Mouse (Mus musculus) left cerebral cortex, adult 18-20 months (tissue): ENCODE data around the gene Gpr157. TPM values are rescaled to one million over a fixed set of nuclear protein-coding genes. Genes with fewer than 3 reads are reported as not detected.
A peak's percentile ranks its signal among the peaks of the same experiment; 100 is the strongest.

Source experiments
- DNase-seq, 2 experiments: peaks; one replicate each; pipeline ENCODE4 v3.0.0; 2021 to 2022; ENCODE audit warnings: low spot score in 2 of 2, mixed read lengths in 1 of 2
- total RNA-seq, 2 experiments: library from RNA; stranded (reverse); gene quantifications; 2 replicates each; pipeline ENCODE4 v1.2.3; 2021

Gene Gpr157
- total RNA-seq, 2 experiments from 2014 or later: 1.4 to 2.0 TPM

DNA sequence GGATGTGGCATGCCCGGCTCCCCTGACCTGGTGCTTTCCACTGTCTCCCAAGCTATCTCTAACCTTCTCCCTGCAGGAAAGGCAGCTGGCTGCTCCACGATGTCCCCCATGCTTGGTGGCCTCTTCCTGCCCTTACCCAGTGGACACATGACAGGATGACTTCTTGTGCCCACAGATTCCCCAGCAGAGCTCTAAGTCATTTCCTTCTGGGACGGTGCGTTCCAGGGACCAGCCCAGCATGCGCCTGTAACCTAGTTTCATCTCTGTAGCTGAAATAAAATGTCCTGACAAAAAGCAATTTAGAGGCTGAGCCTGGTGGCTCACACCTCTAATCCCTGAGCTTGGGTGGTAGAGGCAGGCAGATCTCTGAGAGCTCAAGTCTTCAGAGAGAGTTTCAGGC, 19.5 kb downstream of the Gpr157 start:
- no peak for DNase-seq

DNA sequence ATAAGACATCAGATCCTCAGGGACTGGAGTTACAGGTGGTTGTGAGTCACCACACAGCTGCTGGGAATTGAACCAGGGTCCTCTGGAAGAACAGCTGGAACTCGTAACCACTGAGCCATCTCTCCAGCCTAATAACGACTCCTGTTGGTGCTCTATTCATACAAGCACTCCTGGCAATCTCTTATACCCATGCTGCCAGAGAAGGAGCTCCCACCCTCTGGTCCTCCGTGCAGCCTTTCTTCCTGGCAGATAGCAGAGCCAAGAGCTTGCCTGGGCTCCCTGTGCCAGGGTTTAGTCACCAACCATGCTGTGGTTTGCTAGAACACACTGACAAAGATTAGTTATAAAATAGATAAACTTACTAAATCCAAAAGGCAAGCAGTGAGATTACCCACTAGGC, 22.5 kb downstream of the Gpr157 start:
- DNase-seq: no peak

DNA sequence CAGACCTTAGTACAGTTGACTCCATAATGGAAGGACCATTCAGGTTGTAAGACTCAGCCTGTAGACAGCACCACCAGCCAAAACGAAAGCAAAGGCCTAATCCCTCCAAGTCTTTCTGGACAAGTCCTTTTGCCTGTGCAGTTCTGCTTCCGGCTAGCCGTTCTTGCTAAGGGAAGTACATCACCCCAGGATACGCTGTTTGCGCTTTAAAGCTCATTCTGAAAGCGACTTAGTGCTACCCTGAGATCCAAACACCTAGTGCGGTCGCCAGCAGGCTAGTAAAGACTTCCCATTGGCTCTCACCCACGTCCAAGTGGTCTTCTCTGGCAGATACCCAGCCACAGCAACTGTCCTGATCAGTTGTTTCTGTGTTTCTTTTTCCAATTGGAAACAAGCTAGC, 23.2 kb downstream of the Gpr157 start:
- DNase-seq: no peak

DNA sequence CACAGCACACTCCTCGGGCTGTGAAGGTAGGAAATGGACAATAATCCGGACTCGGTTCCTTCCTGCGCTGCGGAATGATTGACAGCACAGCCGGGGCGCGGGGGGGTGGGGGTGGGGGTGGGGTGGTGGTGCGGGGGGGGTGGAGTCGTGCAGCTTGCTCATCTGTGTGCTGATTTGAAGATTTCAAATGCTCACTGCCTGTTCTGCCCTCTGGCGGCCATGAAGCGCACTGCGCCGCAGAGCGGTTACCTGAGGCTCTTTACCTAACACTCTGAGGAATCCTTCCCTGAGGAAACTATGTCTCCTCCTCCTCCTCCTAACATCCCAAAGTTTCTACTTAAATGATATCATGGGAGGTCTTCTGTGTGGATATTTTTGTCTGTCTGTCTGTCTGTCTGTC, 25.7 kb downstream of the Gpr157 start:
- DNase-seq: peak; percentile 69 to 75

DNA sequence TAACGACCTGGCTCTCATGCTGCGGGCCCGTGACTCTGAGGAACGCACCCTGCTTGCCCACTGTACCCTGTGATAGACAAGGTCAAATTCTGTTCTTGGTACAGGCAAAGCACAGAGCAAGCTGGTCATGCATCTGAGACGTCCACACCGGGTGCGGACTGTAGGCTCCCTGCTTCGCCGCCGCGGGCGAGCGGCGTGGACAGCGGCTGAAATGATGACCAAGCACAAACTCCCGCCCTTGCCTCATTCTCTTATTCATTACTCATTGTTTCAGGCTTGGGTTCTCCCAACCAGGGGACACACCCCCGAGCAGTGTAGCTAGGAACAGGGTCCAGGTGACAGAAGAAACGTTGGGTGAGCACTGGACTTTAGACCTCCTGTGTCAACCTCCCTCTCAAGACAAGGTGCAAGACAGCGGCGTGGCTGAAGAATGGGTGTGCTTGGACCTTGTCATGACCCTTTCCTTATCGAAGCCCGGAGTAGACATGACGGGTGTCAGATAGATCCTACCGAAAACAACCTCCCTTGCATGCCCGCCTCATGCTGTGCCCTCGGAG, 27.4 kb downstream of the Gpr157 start:
- no peak for DNase-seq

DNA sequence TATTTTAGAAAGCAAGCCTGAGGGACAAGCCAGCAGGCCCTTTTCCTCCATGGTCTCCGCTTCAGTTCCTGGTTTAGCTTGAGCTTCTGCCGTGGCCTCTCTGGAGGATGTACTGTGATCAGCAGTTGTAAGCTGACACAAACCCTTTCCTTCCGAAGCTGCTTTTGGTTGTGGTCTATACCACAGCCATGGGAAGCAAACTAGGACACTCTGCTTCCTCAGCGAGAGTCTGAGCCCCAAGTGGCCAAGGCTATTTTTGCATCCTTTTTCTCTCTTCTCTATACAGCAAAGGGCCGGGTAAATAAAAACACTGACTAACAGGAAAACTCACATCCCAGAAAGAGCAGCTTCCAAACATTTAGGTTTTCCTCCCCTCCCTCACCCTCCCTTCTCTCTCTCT, 30.1 kb downstream of the Gpr157 start:
- no peak for DNase-seq

DNA sequence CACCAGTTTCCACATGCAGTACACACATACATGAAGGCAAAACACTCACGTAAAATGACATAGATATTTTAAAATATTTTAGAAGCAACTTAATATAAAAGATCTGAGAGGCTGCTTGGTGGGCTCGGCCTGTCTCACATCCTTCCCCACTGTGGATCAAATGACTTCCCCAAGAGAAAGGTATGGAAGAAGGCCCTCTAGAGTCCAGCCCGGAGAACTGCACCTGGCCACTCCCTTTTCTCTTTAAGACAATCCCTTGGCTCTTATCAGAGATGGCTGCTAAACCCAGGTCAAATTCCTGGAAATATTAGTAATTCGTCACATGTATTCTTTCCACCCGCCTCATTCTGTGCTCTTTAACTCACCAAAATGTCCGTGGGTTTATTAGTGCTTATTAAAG, 31.0 kb downstream of the Gpr157 start:
- no peak for DNase-seq

DNA sequence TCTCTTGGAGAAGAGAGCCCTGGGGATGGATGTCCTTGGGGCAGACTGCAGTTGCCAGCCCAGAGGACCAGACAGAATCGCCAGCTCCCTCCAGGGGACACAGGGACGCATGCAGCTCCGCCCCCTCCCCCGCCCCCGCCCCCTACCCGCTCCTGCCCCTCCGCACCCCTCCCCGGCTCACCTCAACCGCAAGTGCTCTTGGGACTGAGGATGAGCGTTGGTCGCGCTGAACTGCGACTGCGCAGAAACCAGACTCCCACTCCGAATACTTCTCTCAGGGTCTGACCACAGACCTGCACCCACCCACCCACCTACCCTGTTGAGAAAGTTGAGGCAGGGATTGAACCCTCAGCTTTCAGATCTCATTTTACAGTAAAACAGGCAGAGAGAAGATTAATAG, 31.9 kb downstream of the Gpr157 start, which contains the start of gene Slc2a5:
Gene Slc2a5, plus strand, starts transcription at position 229 of the 400 bp plus-strand sequence.
- DNase-seq: no peak

DNA sequence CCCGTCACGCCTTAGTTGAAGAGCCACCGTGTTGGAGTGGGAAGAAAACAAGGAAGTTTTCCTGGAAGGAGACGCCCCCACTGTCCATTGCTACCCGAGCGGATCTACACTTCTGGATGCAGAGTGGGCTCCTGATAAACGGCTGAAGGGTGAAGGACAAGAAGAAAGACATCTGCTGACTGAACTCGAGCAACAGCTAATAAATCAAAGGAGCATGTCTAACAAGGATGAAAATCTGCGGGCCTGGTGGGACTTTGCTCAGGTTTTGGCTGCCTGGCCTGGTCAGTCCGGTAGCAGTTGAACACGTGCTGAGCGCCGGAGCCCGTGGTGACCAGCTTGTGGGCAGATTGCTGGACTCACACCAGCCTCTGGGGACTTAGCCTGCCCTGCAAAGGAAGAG, 32.5 kb downstream of the Gpr157 start:
- DNase-seq: no peak

DNA sequence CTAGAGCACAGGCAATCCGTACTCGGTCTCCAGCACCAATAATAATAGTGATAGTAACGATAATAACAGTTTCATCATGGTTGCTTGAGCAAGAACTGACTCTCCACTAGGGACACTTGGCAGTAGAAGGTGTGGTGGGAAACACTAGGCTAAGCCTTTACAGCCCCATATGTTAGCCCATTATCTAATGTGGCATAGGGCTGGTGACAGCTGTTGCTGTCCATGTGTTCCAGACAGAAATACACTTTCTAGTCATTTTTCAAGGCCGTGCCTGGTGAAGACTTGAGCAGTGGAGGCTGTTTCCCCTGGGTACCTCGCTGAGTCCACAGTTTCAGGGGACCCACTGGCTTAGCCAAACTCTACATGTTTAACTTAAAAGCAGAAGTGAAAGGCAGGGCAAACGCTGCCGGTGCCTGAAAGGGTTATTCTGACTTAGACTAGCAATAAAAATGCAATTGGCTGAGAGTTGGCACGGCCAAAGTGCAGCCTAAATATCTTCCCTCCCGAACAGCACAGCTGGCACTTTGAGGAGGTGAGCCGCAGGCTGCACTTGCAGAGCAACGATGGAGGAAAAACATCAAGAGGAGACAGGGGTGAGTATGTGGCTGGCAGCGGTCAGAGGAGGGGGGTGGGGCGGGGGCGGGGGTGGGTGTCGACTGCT, 33.1 kb downstream of the Gpr157 start:
- DNase-seq: no peak

DNA sequence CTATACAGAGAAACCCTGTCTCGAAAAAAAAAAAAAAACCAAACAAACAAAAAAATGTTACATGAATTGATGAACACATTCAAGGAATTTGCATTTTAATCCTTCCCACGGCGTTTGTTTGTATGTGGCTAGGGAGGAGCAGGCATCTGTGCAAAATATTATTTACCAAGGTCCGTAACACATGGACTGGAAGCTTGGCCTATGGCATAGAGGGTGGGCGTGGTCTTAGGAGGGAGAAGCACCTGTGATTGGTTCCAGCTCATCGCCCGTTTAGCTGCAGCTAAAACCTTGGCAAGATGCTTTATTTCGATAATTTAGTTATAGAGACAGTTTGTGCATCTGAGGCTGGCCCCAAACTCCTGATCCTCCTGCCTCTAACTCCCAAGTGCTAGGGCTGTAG, 34.3 kb downstream of the Gpr157 start:
- DNase-seq: no peak

DNA sequence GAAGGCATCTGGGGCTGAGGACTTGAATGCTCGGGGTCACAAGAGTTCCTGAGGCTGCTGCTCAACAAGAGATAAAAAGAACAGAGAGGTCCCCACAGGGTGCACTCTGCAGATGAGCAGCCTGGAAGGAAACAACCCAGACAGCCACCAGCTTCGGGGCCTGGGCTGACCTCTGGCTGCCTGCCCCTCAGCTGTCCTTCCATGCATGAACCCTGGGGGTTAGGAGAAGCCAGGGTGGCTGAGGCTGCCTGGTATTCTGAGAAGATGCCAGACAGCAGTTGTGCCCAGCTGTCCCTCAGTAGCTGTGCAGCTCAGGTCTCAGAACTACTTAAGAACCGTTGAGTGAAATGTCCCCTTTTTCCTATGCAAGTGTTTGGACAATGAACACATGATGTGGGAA, 35.3 kb downstream of the Gpr157 start:
- no peak for DNase-seq

DNA sequence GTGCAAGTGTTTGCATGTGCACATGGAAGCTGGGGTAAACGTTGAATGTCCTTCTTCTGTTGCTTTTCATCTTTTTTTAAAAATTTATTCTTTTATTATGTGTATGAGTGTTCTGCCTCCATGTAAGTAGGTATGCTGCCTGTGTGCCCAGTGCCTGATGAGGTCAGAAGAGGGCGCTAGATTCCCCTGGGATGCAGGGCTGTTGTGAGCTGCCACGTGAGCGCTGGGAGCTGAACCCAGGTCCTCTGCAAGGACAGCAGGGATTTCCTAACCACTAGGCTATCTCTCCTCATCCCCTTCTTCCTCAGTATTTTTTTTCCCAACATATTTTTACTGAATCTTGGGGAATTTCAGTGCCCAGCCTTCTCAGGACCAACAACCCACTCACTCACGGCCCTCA, 39.2 kb downstream of the Gpr157 start:
- no peak for DNase-seq

DNA sequence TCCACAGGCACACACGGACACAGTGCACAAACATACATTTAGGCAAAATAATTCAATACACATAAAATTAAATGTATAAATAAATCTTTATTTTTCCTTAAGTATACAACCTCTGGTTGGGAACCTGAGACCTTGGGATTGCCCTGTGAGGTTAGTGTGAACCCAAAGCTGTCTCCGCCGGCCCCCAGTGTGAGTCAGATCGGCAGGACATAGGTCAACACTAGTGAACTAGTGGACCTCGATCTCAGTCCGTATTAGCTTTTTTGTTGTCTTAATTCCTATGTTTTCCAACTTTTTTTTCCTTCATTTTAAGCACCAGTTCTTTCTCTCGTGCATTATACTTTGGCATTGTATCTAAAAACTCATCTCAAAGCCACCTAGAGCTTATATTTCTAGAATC, 40.7 kb downstream of the Gpr157 start:
- no peak for DNase-seq

DNA sequence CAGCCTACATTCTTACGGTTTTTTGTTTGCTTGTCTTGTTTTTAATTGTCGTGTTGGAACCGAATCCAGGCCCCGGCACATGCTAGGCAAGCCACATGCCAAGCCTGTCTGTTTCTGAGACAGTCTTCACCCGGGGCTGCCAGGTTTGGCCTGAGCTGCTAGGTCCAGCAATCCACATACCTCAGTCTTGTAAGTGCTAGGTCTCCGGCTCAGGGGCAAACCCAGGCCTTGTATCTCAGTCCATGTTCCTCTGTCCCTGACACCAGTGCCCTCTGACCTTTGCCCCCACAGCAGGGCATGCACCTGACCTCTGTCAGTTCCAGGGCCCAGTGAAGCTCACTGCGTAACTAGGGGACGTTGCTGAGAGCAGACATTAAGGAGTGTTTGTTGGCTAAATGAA, 41.4 kb downstream of the Gpr157 start:
- DNase-seq: no peak

DNA sequence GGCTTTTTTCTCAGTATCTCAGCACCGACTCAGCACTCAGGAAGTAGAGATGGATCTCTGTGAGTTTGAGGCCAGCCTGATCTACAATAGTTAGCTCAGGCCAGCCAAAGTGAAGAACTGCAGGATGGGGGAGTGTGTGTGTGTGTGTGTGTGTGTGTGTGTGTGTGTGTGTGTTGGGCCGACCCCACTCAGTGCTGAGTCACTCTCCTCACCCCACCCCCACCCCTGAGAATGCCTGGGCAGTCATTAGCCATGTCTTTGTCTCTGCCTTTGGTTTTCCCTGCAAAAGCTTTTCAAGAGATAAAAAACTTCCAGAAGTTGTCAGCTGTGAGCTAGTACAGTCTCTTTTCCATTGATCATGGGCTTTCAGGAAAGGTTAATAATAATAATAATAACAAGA, 43.5 kb downstream of the Gpr157 start:
- DNase-seq: no peak

DNA sequence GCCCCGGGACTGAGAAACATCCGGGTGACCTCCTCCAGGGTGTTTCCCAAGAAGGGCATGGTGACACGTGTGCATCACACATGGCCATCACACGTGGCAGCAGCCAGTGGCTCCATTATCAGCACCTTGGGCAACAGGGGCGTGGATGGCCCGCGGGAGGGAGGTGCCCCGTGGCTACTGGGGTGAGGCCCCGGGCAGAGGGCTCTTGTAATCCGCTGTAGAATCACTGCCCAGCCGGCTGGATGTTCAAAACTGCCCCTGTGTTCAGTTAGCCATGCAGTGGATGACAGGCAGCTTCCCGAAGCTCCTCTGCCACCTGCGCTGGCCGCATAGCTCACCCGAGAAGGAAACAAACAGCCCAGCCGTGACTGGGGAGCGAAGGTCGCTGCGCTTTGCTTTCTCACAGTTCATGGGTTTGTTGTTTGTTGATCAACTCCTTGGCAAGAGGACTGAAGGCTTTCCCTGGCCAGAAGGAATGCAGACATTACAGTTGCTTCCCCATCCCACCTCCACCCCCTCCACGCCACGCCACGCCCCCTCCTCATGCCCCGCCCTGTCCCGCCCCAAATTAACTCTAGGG, 45.6 kb downstream of the Gpr157 start:
- no peak for DNase-seq

DNA sequence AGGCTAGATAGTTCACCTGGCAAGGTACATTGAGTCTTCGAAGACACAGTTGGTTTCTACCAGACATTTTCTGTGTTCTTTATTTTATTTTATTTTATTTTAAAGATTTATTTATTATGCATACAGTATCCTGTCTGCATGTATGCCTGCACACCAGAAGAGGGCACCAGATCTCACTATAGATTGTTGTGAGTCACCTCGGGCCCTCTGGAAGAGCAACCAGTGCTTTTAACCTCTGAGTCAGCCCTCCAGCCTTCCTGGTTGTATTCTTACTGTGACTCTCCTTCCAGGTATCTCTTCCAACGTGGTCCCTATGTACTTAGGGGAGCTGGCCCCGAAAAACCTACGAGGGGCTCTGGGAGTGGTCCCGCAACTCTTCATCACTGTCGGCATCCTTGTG, 48.1 kb downstream of the Gpr157 start:
- no peak for DNase-seq

DNA sequence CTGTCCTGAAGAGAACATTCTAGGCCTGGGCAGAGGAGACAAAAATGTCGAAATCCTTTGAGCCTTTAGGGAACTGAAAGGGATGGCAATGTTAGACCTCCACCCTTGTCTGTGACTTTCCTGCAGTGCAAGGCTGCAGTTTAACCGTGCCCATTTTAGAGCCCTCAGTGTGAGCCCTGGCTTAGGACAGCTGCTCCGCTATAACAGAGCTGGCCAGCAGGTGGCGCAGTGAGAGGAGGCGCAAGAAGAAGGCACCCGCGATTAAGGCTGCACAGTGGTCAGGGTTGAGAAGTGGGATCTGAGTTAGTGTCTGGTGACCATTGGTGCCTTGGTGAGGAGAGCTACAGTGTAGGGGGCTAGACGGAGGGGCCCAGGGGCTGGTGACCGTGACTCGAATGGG, 49.5 kb downstream of the Gpr157 start:
- peak; percentile 63 to 83 for DNase-seq

DNA sequence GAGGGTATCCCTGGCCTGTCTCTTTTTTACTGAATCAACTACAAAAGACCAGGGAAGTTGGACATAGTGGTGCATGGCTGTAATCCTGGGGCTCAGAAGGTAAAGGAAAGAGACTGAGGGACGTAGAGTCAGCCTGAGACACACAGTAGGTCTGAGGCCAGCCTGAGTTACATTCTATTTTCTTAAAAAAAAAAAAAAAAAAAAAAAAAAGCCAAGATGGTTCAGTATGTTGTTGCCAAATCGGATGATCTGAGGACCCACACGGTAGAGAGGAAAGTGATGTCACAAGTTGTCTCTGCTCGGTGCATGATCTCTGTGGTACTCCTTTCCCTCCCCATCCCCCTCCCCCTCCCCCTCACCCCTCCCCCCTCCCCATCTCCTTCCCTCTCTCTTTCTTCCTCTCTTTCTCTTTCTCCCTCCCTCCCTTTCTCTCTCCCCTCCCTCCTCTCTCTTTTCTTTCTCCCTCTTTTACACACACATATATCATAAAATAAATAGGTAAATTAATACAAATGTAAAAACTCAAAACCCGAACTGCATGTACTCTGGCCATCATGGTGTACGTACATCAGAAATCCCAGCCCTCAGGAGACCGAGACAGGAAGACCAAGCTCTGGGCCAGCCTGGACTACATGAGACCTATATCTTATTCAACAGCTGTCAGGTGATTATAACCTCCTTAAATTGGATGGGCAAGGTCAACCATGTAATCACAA, 50.4 kb downstream of the Gpr157 start:
- DNase-seq: no peak

DNA sequence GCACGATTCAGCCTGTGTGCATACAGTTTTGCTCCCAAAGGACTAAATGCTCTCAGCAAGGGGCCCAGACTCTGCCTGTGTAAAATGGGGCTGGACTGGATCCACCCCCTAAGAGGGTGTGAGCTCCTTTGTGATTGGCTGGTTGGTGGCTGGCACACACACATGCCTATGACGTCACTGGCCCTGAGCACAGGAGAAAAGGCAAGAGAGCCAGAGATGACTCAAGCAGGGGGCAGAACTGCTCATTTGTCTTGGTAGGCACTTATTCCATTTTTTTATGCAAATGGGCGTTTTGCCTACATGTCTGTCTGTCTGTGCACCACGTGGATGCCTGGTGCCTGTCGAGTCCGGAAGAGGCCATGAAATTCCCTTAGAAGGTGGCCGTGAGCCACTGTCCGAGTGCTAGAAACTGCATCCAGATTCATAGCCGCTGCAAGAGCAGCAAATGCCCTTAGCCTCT, 50.9 kb downstream of the Gpr157 start:
- DNase-seq: peak; percentile 40 to 46

DNA sequence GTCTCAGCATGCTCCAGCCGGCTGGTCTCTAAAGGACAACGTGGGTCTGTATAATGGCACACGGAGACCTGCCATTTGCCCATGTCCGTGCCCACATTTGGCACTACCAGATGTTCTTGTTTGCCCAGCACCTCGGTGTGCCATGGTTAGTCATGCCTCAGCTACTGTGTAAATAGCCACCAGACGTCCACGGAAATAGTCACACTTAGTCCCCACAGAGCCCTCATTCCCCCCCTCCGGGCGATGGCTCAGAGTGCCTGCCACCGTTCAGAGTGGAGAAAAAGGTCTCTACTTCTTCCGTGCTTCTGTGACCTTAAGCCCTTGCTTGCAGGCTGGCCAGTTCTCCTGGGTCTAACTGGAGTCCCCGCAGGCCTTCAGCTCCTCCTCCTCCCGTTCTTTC, 51.9 kb downstream of the Gpr157 start:
- DNase-seq: no peak
